Mouse (Mus musculus) cerebral cortex, adult 2 months (tissue): Measurements from ENCODE around the gene Cetn3.

Source experiments
- WGBS: fragments of 180-500 bp; shearing (Covaris S2); methylation state at CpG from one replicate; pipeline ENCODE4 v1.1.7; 2018; 5-methylcytosine and 5-hydroxymethylcytosine counted together

Gene Cetn3

DNA sequence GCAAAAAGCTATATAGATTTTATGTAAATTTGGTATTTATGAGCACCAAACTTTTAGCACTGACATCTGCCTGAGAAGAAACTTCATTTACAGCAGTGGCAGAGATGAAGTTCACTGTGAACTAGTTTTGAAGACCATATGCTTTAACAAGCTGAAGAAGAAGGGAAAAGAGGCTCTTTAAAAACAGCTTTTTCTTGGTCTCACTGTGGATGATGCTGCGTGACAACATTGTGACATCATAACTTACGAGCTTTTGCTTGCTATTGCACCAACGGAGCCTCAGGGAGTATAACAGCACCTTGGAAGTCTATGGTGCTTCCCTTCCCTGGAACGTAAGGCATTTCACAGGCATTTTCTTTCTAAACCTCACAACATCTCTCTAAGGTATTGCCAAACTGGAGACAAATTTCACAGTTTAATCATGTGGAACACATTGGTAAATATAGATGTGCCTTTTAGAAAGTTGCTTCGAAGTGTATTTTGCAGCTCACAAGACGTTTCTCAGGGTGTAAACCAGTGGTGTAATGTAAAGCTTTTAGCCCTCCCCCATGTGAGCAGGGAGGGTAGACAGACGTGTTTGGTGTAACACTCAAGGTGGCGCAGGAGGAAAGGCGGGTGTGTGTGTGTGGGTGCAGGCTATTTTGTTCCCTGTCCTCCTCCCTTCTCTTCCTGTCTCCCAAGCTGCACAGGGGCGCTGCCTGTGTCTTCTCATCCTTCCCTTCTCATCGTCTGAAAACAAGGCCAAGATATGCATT lies 41.9 kb downstream of the Cetn3 start:
- WGBS: 43% methylated on average over 11 of the region's 11 CpGs

DNA sequence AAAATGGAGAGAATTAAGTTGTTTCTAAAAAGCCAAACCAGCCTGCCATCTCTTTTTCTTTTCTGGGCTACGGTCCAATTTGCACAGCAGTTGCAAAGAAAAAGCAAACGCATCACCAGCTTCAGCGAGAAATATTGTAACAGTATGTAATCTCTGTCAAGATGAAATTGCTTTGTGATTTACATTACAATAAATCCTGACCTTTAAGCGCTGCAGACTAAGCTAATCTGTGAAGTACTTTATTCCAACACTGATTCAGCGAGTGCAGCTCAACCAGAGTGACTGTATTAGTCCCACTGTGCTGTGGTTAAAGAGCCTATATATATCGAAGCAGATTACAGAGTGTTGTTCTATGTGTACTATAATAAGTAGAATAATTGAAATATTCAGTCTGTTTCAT lies 45.6 kb downstream of the Cetn3 start:
- 21% methylated on average over 6 of the region's 6 CpGs for WGBS

DNA sequence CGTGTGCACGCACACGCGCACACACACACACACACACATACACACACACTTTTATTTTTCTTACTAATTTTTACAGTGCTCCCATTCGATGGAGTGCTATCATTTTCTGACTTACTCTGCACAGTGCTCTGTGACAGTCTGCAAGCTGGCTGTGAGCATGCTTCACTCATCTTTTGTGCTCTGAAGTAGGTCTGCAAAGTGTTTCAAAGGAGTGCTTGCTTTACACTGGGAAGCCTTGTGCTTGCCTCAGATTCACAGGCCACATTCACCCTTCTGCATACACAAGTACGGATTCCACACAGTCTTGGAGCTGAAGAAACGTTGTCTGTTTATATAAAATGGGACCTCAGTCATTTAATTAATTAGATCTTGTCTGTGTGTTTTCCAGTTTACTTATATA lies 49.0 kb downstream of the Cetn3 start:
- 77% methylated on average over 7 of the region's 7 CpGs for whole genome bisulfite sequencing

DNA sequence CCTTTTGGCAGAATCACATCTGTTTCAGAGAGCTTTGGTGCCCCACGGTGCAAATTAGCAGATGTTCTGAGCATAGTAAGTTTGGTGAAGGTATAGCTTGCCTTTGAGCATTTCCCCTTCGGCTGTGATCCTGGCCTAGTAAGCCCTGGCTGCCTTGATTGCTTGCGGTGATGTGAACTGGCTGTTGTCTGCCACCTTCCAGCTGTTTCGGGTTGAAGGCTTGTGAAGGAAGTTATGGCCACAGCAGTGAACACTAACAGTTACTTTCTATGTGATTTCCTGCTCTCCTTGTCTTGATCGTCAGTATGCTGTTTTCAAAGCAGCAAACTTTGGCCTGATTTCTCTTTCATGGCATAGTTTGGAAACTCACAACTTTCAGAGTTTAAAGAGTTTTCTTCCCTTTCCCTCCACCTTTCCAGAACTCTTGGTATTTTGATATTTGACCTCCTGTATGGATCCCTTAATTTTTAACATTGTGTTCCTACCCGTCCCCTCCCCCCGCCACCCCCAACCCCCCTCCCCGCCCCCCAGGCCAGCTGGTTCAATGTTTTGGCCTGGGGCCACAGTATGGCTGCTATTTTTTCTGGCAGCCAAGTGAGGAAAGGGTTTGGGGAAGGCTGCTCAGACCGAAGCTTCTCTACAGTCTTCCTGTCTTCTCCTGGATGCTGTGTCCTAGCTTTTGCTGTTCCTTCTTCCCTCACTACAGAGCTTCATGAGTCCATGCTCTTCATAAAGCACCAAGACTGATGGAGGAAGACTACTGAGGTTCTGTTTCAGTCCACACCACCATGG lies 53.7 kb downstream of the Cetn3 start:
- 77% methylated on average over 9 of the region's 9 CpGs for WGBS

DNA sequence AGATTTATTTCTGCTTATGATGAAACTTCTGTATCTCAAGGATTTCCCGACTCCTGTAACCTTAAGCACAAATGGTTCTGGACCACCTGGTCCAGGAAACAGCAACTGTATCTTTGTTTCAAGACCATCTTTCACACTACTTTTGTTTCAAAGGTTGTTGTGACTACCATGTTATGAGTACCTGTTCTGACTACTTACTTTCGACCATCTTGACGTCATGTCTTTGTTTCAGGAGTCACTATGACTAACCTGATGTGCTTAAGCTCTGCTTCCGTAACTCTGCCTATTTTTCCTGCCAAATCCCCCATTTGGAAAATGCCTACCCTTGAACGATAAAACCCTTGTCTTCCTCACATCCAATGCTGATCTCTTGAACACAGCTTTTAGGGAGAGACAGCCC lies 55.1 kb downstream of the Cetn3 start:
- 91% methylated on average over 5 of the region's 5 CpGs for WGBS

DNA sequence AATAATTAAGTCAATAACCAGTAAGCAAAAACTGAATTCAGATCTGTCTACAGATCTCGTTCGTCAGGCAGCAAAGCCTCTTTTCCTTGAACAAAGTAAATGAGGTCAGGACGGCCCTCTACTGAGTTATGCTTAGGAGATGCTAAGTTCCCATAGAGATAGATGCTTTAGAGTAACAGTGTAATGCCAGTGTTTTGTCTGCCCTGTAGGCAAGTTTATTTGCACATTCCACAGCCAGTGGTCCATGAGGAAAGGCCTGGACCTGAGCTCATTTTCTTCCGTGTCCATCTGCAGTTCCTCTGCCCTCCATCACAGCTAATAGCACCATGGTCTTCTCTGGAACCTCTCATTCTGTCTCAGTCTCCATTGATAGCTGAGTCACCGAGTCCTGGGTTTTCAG lies 57.4 kb downstream of the Cetn3 start:
- 63% methylated on average over 5 of the region's 5 CpGs for WGBS

DNA sequence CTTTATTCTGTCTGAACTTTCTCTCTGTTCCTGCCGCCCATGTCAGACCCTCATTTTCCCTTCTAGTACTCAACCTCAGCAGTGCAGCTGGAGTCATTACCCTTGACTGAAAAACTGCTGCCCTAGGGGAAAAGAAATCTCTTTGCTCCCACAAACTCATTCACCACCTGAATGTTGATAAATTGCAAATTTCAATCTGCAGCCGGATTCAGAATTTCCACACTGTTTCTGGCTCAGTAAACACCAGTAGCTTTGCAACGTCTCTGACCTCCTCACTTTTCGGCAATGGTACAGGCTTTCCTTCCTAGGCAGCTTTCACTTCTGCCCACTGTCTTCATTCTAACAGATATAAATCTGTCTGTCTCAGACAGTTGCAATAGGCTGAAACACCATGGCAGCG lies 57.8 kb downstream of the Cetn3 start:
- WGBS: 64% methylated on average over 5 of the region's 5 CpGs

DNA sequence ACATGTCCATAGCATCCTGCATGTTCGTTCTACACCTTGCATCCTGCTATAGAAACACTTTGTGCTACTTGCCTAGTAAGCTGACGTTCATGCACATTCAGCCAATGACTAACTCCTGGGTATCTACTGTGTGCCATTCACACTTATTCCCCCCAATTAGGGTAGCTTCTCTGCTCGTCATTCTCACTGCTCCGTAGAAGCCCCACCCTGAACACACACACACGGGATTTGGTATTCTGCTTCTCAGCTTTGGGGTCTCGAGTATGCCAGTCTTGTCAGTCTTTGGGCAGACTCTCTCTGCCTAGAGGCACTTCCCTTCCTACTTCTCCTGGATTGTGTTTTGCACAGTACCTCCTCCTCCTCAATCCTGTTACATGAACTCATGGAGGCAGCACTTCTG lies 59.4 kb downstream of the Cetn3 start:
- 71% methylated on average over 6 of the region's 6 CpGs for WGBS
